Comparison of ENCODE assay signal across 8 mouse cellular contexts in genomic region chr19:40830703-40831415, GRCm38 (mm10). TPM values are rescaled to one million over a fixed set of nuclear protein-coding genes. Genes with fewer than 3 reads are reported as not detected.
A peak's percentile ranks its signal among the peaks of the same experiment; 100 is the strongest.
DNase-seq lines count a peak whose midpoint lies in the region; ATAC-seq and TF ChIP-seq lines count a peak whose summit lies in the region.

Ccnj (plus strand) TSS chr19:40831279.

- H3K4me3 ChIP-seq in forebrain, embryonic 13.5 days, result peak within 1 kb of the TSS; percentile 89
- H3K4me3 ChIP-seq in liver, embryonic 16.5 days (ENCODE audit: low read depth, low read length), result peak within 1 kb of the TSS; percentile 85
- peak within 1 kb of the TSS; percentile 90 for H3K4me3 ChIP-seq in neural tube, embryonic 12.5 days
- peak within 1 kb of the TSS; percentile 88 for H3K4me3 ChIP-seq in stomach, postnatal 0 days (ENCODE audit: low read depth, low read length)

- no peaks in the 10 kb centered on the region for H3K9me3 ChIP-seq in forebrain, embryonic 13.5 days (replicated peaks)
- H3K9me3 ChIP-seq in liver, embryonic 16.5 days (replicated peaks; ENCODE audit: control insufficient read depth, low read length), result no peaks in the 10 kb centered on the region
- no peaks in the 10 kb centered on the region for H3K9me3 ChIP-seq in neural tube, embryonic 12.5 days
- no peaks in the 10 kb centered on the region for H3K9me3 ChIP-seq in stomach, postnatal 0 days (ENCODE audit: control insufficient read depth, low read length)

- under 1% methylated on average over 63 of the region's 71 CpGs for WGBS in forebrain, embryonic 13.5 days
- WGBS in large intestine, adult 2 months, result under 1% methylated on average over 71 of the region's 71 CpGs
- WGBS in liver, embryonic 16.5 days (ENCODE audit: insufficient replicate concordance), result under 1% methylated on average over 71 of the region's 71 CpGs
- WGBS in neural tube, embryonic 12.5 days, result under 1% methylated on average over 71 of the region's 71 CpGs
- WGBS in stomach, postnatal 0 days, result under 1% methylated on average over 60 of the region's 71 CpGs

- no peaks in the 10 kb centered on the region for H3K27me3 ChIP-seq in forebrain, embryonic 13.5 days
- H3K27me3 ChIP-seq in liver, embryonic 16.5 days (ENCODE audit: control insufficient read depth, insufficient read depth, low read depth, low read length), result no peaks in the 10 kb centered on the region; the same call in 1 of the 2 replicates
- H3K27me3 ChIP-seq in neural tube, embryonic 12.5 days (replicated peaks), result no peaks in the 10 kb centered on the region
- H3K27me3 ChIP-seq in stomach, postnatal 0 days (ENCODE audit: control insufficient read depth, insufficient read depth, low read length), result no peaks in the 10 kb centered on the region

- peak within 1 kb of the TSS; percentile 98 for H3K9ac ChIP-seq in forebrain, embryonic 13.5 days
- peak within 1 kb of the TSS; percentile 89 for H3K9ac ChIP-seq in liver, embryonic 16.5 days (ENCODE audit: low read depth, low read length)
- H3K9ac ChIP-seq in neural tube, embryonic 12.5 days, result peak within 1 kb of the TSS; percentile 97
- H3K9ac ChIP-seq in stomach, postnatal 0 days (ENCODE audit: low read length), result peak within 1 kb of the TSS; percentile 94

- no peaks in the 10 kb centered on the region; the same call in 1 of the 2 replicates for H3K36me3 ChIP-seq in forebrain, embryonic 13.5 days (ENCODE audit: poor library complexity, severe bottlenecking)
- H3K36me3 ChIP-seq in liver, embryonic 16.5 days (ENCODE audit: control insufficient read depth, insufficient read depth), result no peaks in the 10 kb centered on the region
- no peaks in the 10 kb centered on the region for H3K36me3 ChIP-seq in neural tube, embryonic 12.5 days
- H3K36me3 ChIP-seq in stomach, postnatal 0 days (ENCODE audit: control insufficient read depth, insufficient read depth, low read length), result no peaks in the 10 kb centered on the region

- DNase-seq in ES-CJ7 (ENCODE audit: low read depth, low spot score), result peak; percentile 70
- DNase-seq in heart, postnatal 10 days, result peak; percentile 96 to 97
- DNase-seq in large intestine, adult 2 months (ENCODE audit: low read depth, low spot score), result peak; percentile 46
- DNase-seq in stomach, postnatal 0 days (ENCODE audit: low spot score), result peak; percentile 93

- peak; percentile 10; the same call in 1 of the 2 replicates for TF ChIP-seq CTCF in stomach, postnatal 0 days (IDR thresholded peaks at IDR 0.05; ENCODE audit: low read depth)

- ATAC-seq in cerebellum, adult (ENCODE audit: insufficient number of reproducible peaks, low FRiP score, low TSS enrichment), result peak; percentile 98
- peak; percentile 99 for ATAC-seq in forebrain, embryonic 13.5 days
- ATAC-seq in liver, embryonic 16.5 days (ENCODE audit: low read depth), result peak; percentile 100
- peak; percentile 99 for ATAC-seq in neural tube, embryonic 12.5 days (ENCODE audit: low FRiP score, low read depth)
- ATAC-seq in stomach, postnatal 0 days (ENCODE audit: low FRiP score, low TSS enrichment), result peak; percentile 99

- no peak for TF ChIP-seq EP300 in stomach, postnatal 0 days (optimal IDR thresholded peaks at IDR 0.05)

- intact Hi-C loops in heart, postnatal 10 days (cut with DNase I), result loop anchor here (2.0 to 5.0 kb wide), 2 partner anchors 41 to 64 kb away; partner anchors contain the start of gene Zfp518a

- peak within 1 kb of the TSS; percentile 93 for H3K27ac ChIP-seq in forebrain, embryonic 13.5 days
- peak within 1 kb of the TSS; percentile 51 for H3K27ac ChIP-seq in liver, embryonic 16.5 days (ENCODE audit: low read length)
- H3K27ac ChIP-seq in neural tube, embryonic 12.5 days, result peak within 1 kb of the TSS; percentile 81
- peak within 1 kb of the TSS; percentile 90 for H3K27ac ChIP-seq in stomach, postnatal 0 days (replicated peaks)

- H3K4me2 ChIP-seq in forebrain, embryonic 13.5 days, result peak within 1 kb of the TSS; percentile 80
- peak within 1 kb of the TSS; percentile 85 for H3K4me2 ChIP-seq in liver, embryonic 16.5 days (ENCODE audit: low read depth, low read length)
- H3K4me2 ChIP-seq in neural tube, embryonic 12.5 days (replicated peaks), result peak within 1 kb of the TSS; percentile 91
- peak within 1 kb of the TSS; percentile 86 for H3K4me2 ChIP-seq in stomach, postnatal 0 days (replicated peaks; ENCODE audit: low read depth)

- peaks cover 37% of the 10 kb centered on the region for H3K4me1 ChIP-seq in forebrain, embryonic 13.5 days
- peaks cover 14% of the 10 kb centered on the region for H3K4me1 ChIP-seq in liver, embryonic 16.5 days (ENCODE audit: control insufficient read depth, low read depth, low read length)
- peaks cover 30% of the 10 kb centered on the region for H3K4me1 ChIP-seq in neural tube, embryonic 12.5 days
- H3K4me1 ChIP-seq in stomach, postnatal 0 days (replicated peaks; ENCODE audit: control insufficient read depth, insufficient read depth), result no peaks in the 10 kb centered on the region

RNA-seq across cellular contexts. Expression of gene Ccnj, which starts in this region (rescaled TPM):
- polyA plus RNA-seq in forebrain, embryonic 13.5 days (2015; fragmentation: Nextera tagmentation; extraction: Ambion mirVana), result 27.7 and 29.6 TPM in 2 replicates
- 1 to 10 TPM; 7.8 to 8.7 TPM for total RNA-seq in heart, postnatal 10 days (2021)
- polyA plus RNA-seq in large intestine, adult 2 months (2012; rRNA removed), result 3.2 and 6.2 TPM in 2 replicates
- 2.6 TPM in 2 replicates for polyA plus RNA-seq in liver, embryonic 16.5 days (2015; fragmentation: Nextera tagmentation; extraction: Ambion mirVana)
- 28.2 and 35.1 TPM in 2 replicates for polyA plus RNA-seq in neural tube, embryonic 12.5 days (2016; fragmentation: Nextera tagmentation; extraction: Ambion mirVana)
- 3.0 TPM in 2 replicates for polyA plus RNA-seq in stomach, postnatal 0 days (2015; fragmentation: Nextera tagmentation; extraction: Ambion mirVana)

Comparison
In these comparisons a context has a peak if more than half of its experiments do, and no peak if none do; other contexts are left out.
1. Peak in every context shown above with its lines: DNase-seq, ATAC-seq, H3K4me3 ChIP-seq and H3K27ac ChIP-seq.
2. DNase-seq: peak in every context shown above with its lines; median percentile 96 in heart, postnatal 10 days; 93 in stomach, postnatal 0 days; 70 in ES-CJ7; 46 in large intestine, adult 2 months.